Mouse (Mus musculus): ENCODE data around the gene Tacc2.

Tacc2 gene

DNA sequence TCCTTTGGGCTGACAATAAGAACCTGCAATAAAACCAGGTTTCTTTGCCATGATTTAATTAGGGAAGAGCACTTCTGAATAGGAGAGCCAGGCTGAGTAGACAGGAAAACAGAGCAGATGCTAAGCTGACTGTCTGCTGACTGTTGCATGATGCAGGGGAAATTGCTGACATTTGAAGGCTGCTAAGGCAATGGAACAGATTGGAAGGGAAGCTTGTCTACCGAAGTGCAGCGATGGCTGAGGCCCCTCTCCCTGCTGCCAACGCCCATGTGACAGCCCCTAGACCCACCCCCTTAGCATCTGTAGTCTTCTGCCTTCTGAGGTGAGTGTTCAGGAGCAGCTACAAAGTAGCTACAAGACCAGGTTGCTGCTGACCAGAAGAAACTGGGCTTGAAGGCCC, 148.9 kb downstream of the Tacc2 start:
- no peak for DNase-seq (ENCODE audit: low read depth, low spot score)

DNA sequence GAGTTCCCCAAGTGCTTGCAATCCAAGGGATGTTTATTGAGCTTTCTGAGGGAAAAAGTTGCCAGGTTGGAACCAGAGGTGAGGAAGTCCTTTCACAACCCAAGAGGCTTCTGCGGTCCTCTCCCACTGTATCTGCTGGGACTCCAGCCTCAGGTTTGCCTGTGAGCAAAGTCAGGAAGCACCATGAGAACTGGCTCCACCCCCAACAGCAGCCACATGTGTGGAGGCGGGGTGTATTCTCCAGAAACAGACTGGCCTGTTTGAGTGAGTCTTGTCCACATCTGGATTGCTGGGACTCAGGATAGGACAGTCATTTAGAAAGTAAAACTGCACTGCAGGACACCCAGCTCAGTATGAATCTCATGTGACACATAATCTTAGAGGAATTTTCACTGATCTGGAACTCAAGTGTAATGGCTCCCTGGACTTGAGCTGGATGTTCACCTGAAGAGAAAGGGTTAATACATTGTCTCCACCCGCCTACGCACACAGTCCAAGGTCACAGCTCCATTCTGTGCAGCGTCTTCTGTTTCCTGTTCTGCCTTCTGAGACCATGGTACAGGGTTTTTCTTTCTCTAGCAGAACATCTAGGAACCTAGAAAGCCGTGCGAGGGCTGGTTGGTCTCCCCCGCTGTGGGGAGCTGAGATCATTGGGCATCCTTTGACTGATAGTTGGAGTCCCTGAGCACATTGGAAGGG, 149.6 kb downstream of the Tacc2 start:
- no peak for DNase-seq (ENCODE audit: low read depth, low spot score)

DNA sequence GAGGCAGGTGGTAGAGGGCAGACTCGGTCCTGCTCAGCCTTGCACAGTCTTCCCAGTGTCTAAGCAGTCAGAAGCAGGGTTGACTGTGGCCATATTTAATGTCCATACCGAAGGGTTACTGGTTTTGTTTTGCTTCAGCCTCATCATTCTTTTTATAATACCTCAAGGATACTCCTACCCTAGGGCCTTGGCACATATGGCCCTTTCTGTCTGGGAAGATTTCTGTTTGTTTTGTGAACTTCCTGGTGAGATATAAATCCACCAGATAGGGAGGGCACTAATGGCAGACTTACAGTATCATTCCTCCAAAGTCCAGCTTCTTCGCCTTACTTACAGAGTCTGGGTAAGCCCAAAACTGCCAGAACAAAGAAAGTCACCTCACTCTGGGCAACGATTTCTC, 150.3 kb downstream of the Tacc2 start:
- DNase-seq (ENCODE audit: low read depth, low spot score): no peak

DNA sequence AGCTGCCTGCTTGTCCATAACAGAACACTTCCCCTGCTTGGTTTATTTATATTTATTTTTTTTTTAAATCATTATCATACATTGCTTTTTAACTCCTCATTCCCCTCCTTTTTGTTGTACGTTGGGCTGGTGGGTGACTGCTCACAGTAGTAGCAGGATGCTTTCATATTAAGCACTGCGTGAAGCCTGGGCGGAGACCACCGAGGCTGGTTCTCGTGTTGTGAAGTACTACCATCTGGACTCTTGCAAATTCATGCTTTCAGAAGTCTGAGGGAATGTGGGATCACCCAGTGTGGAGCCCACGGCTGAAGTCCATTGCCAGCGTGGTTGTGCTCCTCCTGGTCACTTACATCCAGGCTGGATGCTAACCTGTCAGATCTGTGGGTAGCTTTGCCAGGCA, 154.6 kb downstream of the Tacc2 start:
- no peak for DNase-seq (ENCODE audit: low read depth, low spot score)

DNA sequence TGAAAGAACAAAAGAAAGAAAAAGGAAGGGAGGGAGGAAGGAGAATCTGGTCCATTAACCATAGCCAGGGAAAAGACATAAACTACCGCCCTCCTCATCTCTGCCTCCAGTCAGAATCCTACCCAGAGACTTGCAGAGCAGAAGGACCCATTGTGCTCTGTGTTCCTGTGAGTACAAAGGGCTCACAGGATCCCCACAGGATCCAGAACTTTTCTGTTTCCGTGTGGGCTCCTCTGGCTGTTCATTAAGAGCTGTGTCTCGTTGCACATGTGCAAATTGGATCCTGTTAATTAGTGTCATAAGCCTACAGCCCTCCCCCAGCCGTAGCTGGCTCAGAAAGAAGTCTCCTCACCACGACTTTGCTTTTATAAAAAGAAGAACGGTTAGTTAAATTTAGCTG, 155.7 kb downstream of the Tacc2 start:
- DNase-seq (ENCODE audit: low read depth, low spot score): no peak

DNA sequence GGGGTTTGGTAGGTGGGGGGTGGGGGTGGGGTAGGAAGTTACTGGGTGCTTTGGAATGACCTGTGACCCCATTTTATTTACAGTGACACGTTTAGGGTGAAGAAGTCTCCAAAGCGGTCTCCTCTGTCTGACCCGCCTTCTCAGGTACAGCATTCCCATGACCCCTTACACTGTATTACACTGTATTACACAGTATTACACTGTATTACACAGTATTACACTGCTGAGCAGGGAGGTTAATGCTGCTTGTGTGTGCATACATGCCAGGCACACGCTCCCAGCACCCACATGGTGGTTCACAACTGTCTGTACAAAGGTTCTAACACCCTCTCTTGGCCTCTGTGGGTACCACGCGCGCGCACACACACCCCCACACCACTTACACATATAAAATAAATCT, 156.2 kb downstream of the Tacc2 start:
- DNase-seq (ENCODE audit: low read depth, low spot score): no peak

DNA sequence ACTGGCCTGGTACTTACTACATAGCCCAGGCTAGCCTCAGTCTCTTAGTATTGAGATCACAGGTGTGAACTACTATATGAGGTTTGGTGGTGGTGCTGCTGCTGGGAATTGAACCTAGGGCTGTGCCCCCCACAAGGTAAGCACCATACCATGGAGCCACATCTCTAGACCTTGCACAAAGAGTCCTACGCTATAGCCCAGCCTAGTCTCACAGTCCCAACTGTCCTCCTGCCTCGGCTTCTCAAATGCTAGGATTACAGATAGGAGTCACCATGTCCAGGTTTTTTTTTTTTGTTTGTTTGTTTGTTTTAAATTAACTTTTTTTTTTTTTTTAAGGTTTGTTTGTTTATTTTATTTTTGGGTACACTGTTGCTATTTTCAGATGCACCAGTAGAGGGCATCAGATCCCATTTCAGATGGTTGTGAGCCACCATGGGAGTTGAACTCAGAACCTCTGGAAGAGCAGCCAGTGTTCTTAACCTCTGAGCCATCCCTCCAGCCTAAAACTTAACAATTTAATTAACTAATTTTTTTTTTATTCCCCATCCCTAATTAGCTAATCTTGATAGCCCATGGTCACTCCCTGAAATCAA, 157.1 kb downstream of the Tacc2 start:
- DNase-seq (ENCODE audit: low read depth, low spot score): no peak

DNA sequence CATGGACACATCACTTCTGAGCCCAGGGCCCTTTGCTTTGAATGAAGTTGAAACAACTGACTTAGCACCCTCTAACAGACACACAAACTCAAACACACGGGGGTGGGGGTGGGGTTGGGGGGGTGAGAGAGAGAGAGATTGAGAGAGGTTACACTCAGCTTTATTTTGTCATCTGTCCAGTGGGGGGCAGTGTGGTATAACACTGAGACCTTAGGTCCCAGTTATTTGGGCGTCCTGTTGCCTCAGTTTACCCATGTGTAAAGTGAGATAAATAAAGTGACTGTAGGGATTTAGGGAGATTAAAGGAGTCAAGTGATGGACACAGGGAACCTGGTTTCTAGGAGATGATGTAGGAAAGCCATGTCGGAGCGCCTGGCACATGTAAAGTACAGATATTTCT, 163.9 kb downstream of the Tacc2 start:
- no peak for DNase-seq (ENCODE audit: low read depth, low spot score)

DNA sequence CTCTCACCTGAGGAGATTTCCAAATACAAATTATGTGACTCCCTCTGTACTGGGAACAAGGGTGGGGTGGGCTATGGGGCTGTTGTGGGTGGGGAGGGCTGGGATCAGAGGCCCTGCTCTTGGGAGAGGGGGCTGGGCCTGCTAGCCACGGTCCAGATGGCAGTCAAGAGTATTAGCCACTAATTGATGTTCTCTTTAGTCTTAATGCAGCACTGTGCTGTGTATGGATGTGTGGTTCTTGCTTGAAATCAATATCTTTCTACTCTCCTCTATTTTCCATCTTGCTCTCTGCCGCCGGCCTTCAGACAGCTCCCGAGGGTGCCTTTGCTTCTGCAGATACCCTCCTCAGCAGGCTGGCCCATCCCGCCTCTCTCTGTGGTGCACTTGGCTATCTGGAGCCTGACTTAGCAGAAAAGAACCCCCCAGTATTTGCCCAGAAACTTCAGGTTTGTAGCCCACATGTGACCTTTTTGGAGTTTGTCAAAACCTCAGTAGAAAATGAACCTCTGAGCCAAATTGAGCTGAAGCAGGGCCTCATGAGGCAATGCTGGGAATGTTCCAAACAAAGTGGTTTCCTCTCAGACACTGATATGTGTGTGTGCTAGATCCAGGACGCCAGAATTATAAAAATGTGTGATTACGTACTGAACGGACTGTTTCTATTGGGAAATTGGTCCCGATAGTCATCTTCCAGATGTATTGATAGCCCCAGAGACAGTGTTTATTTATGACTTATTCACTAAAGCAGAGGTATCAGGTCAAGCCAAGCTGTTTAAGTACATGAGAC, 166.2 kb downstream of the Tacc2 start:
- DNase-seq (ENCODE audit: low read depth, low spot score): peak; percentile 38

DNA sequence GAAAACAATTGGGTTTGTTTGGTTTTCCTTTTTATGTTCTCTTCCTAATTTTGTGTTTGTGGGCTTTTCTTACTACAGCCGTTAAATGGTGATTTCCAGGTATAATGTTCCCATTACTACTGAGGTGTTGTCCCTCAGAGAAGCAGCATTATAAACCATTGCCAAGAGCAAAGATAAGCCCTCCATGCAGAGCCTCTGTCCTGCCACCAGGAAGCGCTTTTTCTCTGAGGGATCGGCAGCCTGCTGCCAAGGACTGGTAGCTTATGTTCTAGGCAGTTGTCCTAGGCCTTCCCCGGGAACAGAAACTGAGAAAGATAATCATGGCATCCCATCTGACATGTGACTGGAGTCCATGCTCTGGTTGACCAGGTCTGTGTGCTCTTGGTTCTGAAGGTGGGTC, 171.9 kb downstream of the Tacc2 start:
- DNase-seq (ENCODE audit: low read depth, low spot score): no peak

DNA sequence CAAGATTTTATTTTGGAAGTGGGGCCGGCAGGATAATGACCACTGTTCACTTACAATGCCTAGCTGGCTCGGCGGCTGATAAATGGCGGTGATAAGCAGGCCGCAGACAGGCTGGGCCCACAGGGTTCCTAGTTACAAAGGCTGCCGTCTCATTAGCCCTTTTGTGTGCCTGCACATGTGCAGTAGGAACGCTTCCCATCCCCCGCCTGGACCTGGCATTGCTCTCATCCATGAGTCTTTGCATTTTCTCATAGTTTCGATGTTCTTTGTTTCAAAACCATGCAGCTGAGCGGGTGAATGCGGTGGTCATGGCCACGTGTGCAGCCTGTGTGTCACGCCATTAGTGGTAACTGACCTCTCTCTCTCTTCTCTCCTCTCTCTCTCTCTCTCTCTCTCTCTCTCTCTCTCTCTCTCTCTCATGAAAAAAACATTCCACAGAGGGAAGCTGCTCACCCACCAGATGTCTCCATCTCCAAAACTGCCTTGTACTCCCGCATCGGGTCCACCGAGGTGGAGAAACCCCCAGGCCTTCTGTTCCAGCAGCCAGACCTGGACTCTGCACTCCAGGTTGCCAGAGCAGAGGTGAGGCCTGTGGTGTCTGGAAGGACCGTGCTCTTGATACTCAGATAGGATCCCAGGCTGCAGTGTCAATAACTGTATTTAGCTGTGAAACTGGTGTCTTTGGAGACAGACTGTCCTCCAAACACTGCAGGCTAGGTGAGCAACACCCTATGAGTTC, 173.7 kb downstream of the Tacc2 start:
- DNase-seq (ENCODE audit: low read depth, low spot score): no peak

DNA sequence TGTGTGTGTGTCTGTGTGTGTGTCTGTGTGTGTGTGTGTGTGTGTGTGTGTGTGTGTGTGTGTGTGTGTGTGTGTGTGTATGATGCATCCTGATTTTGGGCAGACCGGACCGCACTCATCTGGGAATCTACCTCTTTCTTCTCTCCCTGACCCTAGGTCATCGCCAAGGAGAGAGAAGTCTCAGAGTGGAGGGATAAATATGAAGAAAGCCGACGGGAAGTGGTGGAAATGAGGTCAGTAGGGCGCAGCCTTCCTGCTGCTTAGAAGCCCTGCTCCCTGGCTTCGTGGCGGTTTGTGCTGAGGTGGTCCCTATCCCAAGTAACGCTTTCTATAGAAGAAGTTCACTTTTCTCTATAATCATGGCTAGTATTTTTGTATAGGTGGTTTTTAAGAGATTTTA, 174.4 kb downstream of the Tacc2 start:
- DNase-seq (ENCODE audit: low read depth, low spot score): no peak

DNA sequence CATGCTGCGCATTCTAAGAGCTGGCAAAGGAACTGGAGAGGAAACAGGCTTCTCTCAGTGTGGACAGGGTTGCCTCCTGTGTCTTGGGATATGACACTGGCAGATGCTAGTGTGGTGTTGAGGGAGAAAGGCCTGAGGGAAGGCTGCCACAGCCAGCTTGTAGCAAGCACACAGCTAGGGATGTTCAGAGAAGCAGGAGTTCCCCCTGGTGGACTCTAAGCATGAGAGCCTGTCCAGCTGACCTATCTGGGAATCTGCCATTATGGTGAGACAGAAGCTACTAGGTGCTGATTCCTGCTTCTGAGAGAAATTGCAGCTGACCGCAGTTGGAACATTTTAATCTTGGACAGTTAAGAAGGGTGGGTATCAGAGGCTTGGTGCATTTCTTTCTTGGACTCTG, 177.6 kb downstream of the Tacc2 start:
- DNase-seq (ENCODE audit: low read depth, low spot score): peak; percentile 43

DNA sequence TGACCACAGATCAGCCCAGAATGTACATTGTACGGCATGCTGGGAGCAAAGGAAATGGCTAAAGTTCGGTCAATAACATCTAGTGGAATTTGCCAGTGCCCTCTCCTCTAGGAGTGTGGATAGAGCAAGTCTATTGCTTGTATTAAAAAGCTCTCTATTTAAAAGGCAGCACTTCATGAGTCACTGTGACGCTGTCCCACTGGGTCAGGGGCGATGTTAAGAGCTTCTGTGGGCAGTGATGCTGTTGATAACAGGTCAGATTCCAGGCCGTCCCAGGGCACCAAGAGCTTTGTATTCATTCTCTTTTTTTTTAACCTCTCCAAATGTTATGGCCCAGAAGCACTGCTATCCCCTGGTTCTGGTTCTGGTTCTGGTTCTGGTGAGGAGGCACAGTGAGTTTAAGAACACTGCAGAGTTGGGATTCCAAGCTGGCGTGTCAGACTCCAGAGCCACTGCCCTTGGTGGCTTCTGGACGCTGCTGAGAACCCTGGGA, 179.2 kb downstream of the Tacc2 start:
- no peak for DNase-seq (ENCODE audit: low read depth, low spot score)

DNA sequence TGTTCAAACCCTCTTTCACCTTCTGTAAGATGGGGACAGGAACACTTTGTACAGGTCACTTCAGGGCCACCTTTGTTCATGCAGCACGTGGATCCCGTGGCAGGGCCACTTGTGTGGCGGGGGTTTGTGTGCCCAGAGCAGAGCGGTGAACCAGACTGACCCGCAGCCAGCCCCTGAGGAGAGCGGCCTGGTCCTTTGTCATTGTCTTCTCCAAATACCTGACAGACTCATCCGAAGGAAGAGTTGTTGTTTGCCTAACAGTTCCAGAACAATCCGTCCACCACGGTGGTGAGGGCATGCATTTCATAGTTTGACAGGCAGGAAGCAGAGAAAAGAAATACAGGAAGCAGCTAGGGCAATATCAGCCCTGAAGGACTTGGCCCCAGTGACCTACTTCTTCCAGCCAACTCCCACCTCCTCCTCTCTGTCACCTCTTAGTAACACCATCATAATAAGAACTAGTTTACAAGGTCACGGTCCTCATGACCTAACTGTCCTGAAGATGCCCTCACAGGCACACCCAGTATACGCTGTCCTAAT, 180.2 kb downstream of the Tacc2 start:
- no peak for DNase-seq (ENCODE audit: low read depth, low spot score)

DNA sequence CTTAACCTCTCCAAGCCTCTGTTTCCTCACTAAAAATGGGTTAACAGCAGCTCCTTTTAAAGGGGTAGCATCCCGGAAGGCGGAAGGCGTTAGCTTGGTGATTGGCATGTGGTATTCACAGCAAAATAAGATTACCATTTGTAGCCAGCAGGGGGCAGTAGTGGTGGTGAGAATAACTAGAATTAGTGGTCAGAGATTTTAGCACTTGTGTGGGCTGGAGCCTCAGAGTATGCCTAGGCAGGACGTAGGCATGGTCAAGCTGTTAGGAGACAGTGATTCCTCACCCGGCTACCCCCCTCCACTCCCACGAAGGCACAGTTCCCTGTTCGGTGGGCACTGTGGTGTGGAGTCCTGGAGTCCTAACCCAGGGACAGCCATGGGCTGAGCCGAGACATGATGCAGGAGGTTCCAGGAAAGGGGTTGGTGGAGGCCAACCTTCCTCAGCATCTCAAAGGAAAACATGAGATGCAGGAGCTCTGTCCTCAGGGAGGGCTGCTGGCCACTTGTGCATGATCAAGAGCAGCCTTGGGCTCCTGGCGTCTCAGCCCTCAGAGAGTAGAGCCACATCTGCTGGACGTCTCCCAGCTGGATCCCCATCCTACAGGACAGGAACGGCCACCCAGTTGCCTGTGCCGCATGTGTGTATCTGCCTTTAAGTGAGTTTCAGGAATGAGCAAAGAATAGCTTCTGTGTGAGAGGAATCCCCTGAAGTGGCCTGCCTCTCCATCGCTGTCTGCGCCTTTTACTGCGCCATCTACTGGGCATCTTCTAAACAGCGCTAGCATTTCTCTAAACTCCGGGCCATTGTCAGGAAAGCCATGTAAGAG, 185.0 kb downstream of the Tacc2 start:
- peak; percentile 40 for DNase-seq (ENCODE audit: low read depth, low spot score)

DNA sequence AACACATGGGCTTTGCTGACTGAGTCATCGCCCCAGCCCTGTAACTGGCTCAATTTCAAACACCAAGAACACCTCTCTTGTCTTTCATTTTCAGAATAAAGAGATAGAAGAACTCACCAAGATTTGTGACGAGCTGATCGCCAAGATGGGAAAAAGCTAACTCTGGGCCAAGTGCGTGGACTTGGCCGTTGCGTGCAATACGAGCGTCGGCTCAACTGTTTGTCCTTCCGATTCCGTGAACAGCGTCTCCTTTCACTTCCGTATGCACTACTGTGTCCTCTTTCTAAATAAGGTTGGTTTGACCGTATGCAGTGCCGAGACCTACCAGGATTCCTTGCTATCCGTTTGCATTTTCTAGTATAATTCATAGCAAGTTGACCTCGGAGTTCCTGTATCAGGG, 186.9 kb downstream of the Tacc2 start:
- DNase-seq (ENCODE audit: low read depth, low spot score): no peak

DNA sequence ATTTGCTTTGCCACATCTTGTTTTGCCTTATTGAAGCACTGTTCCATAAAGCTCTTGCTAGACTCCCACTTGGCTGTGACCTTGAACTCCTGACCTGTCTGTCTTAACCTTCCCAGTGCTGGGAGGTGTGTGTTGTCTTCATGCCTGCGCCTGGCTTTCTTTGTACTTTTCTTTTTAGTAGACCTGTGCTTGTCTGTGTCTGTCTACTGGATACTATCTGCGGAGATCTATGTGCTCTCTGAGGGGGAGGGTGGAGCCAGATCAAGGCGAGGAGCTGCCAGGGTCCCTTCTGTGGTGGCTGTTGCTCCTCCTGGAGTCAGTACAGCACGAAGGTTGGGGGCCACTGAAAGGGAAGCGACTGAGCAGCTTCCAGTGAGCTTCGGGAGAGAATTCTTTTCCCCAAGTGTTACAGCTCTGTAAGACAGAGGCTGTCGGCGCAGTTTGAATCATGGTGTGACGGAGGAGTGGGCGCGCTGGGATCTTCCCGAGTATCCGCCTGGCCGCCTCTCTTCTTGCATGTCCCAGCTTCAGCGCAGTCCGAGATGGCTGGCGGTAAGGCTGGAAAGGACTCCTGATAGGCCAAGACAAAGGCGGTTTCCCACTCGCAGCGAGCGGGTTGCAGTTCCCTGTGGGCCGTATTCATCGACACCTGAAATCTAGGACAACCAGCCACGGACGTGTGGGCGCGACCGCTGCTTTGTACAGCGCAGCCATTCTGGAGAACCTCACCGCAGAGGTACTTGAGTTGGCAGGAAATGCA, 189.4 kb downstream of the Tacc2 start:
- DNase-seq (ENCODE audit: low read depth, low spot score): no peak

DNA sequence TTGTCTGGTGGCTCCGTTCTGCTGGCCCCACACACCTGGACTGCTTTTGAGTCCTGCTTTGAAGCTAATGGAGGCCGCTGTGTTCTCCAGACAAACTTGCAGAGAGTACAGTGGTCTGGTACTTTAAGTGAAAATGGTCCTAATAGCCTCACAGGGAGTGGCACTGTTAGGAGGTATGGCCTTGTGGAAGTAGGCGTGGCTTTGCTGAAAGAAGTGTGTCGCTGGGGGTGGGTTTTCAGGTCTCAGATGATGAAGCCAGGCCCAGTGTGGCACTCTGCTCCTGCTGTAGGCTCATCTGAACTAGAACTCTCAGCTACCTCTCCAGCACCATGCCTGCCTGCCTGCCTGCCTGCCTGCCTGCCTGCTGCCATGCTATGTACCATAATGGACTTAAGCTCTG, 190.9 kb downstream of the Tacc2 start:
- no peak for DNase-seq (ENCODE audit: low read depth, low spot score)

DNA sequence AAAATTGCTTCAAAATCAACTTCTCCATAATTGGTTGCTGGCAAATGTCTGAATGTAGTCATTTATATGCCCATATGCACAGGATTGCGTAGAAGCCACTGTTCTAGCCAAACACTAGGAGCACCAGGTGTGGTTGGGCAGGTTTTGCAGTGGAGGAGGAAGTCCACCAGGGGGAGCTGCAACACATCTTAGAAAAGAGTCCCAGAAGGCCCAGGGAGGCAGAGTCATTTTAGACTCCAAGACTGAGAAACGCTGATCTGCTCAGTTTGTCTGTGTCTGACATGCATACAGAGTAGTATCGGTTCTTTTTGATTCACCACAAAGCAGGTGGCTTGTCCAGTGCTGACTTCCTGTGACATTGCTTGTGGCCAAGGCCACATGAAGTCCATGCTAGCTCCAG, 193.5 kb downstream of the Tacc2 start:
- DNase-seq (ENCODE audit: low read depth, low spot score): peak; percentile 77
